Comparison of ENCODE assay signal across 8 mouse cellular contexts in genomic region chr3:152066696-152067095, GRCm38 (mm10).
DNase-seq lines count a peak whose midpoint lies in the region; ATAC-seq and TF ChIP-seq lines count a peak whose summit lies in the region.

No protein-coding gene starts in this region.

- no peak for TF ChIP-seq EP300 in lung, postnatal 0 days (IDR thresholded peaks at IDR 0.05)
- no peak for TF ChIP-seq EP300 in stomach, postnatal 0 days (optimal IDR thresholded peaks at IDR 0.05)

- no peak overlapping the region for H3K4me3 ChIP-seq in embryonic facial prominence, embryonic 11.5 days (ENCODE audit: low read depth, low read length)
- no peak overlapping the region for H3K4me3 ChIP-seq in lung, postnatal 0 days (ENCODE audit: low read depth, low read length)
- H3K4me3 ChIP-seq in stomach, postnatal 0 days (ENCODE audit: low read depth, low read length) = no peak overlapping the region

- no peaks in the 10 kb centered on the region for H3K9me3 ChIP-seq in embryonic facial prominence, embryonic 11.5 days (replicated peaks; ENCODE audit: control insufficient read depth, low read length)
- H3K9me3 ChIP-seq in lung, postnatal 0 days (ENCODE audit: low read length) = no peaks in the 10 kb centered on the region
- no peaks in the 10 kb centered on the region for H3K9me3 ChIP-seq in stomach, postnatal 0 days (ENCODE audit: control insufficient read depth, low read length)

- no peaks in the 10 kb centered on the region; the same call in 1 of the 2 replicates for H3K4me1 ChIP-seq in embryonic facial prominence, embryonic 11.5 days (ENCODE audit: control insufficient read depth, insufficient read depth, low read length)
- H3K4me1 ChIP-seq in lung, postnatal 0 days (ENCODE audit: insufficient read depth, low read depth, low read length) = no peaks in the 10 kb centered on the region
- H3K4me1 ChIP-seq in stomach, postnatal 0 days (replicated peaks; ENCODE audit: control insufficient read depth, insufficient read depth) = no peaks in the 10 kb centered on the region

- no peaks in the 10 kb centered on the region for H3K27me3 ChIP-seq in embryonic facial prominence, embryonic 11.5 days (ENCODE audit: control insufficient read depth, insufficient read depth, low read length)
- no peaks in the 10 kb centered on the region for H3K27me3 ChIP-seq in lung, postnatal 0 days (replicated peaks; ENCODE audit: insufficient read depth, low read length)
- no peaks in the 10 kb centered on the region for H3K27me3 ChIP-seq in stomach, postnatal 0 days (ENCODE audit: control insufficient read depth, insufficient read depth, low read length)

- peak; percentile 1 for DNase-seq in layer of hippocampus, adult 9-10 months (ENCODE audit: low spot score)
- no peak for DNase-seq in layer of hippocampus, adult 11-12 months (ENCODE audit: low spot score)
- DNase-seq in embryonic facial prominence, embryonic 11.5 days (ENCODE audit: low spot score) = peak; percentile 39
- DNase-seq in heart, postnatal 36 days = peak; percentile 6 to 8
- DNase-seq in lung, postnatal 0 days (ENCODE audit: low spot score) = no peak
- no peak for DNase-seq in stomach, postnatal 0 days (ENCODE audit: low spot score)
- no peak for DNase-seq in testis, postnatal 10 days (ENCODE audit: low spot score)
- DNase-seq in T-cell, adult 2 months (ENCODE audit: low spot score) = no peak

- no peak overlapping the region for H3K9ac ChIP-seq in embryonic facial prominence, embryonic 11.5 days (replicated peaks; ENCODE audit: low read length)
- H3K9ac ChIP-seq in lung, postnatal 0 days (replicated peaks; ENCODE audit: low read depth) = no peak overlapping the region
- no peak overlapping the region for H3K9ac ChIP-seq in stomach, postnatal 0 days (ENCODE audit: low read length)

- peak; percentile 62 for TF ChIP-seq CTCF in lung, postnatal 0 days (IDR thresholded peaks at IDR 0.05)
- TF ChIP-seq CTCF in stomach, postnatal 0 days (IDR thresholded peaks at IDR 0.05; ENCODE audit: low read depth) = peak; percentile 67

- H3K36me3 ChIP-seq in embryonic facial prominence, embryonic 11.5 days (replicated peaks; ENCODE audit: control insufficient read depth, insufficient read depth, low read depth, low read length) = no peaks in the 10 kb centered on the region
- H3K36me3 ChIP-seq in lung, postnatal 0 days (ENCODE audit: insufficient read depth, low read length) = no peaks in the 10 kb centered on the region
- H3K36me3 ChIP-seq in stomach, postnatal 0 days (ENCODE audit: control insufficient read depth, insufficient read depth, low read length) = no peaks in the 10 kb centered on the region

- no peak overlapping the region for H3K27ac ChIP-seq in embryonic facial prominence, embryonic 11.5 days (replicated peaks; ENCODE audit: low read depth, low read length)
- H3K27ac ChIP-seq in lung, postnatal 0 days (ENCODE audit: low read length) = no peak overlapping the region
- H3K27ac ChIP-seq in stomach, postnatal 0 days (replicated peaks) = no peak overlapping the region

- H3K4me2 ChIP-seq in embryonic facial prominence, embryonic 11.5 days (ENCODE audit: low read depth, low read length) = peak overlapping the region; percentile 34
- 0 out of 2 replicates have a peak overlapping the region, but pooled peaks have one; percentile 6 for H3K4me2 ChIP-seq in lung, postnatal 0 days (replicated peaks; ENCODE audit: low read depth, low read length)
- no peak overlapping the region for H3K4me2 ChIP-seq in stomach, postnatal 0 days (replicated peaks; ENCODE audit: low read depth)

- 29% methylated on average over 13 of the region's 13 CpGs for WGBS in embryonic facial prominence, embryonic 11.5 days
- 26% methylated on average over 13 of the region's 13 CpGs for WGBS in lung, postnatal 0 days
- 30% methylated on average over 13 of the region's 13 CpGs for WGBS in stomach, postnatal 0 days

- intact Hi-C loops in heart, postnatal 36 days (cut with DNase I) = loop anchor here (1.0 kb wide), 1 partner anchor 230 kb away; no protein-coding TSS in a partner anchor

- ATAC-seq in embryonic facial prominence, embryonic 11.5 days (replicated peaks; ENCODE audit: insufficient number of reproducible peaks, low FRiP score, low TSS enrichment, low read depth) = no peak; the same call in 1 of the 2 replicates
- ATAC-seq in lung, postnatal 0 days = no peak
- ATAC-seq in stomach, postnatal 0 days (ENCODE audit: low FRiP score, low TSS enrichment) = no peak

Comparison
In these comparisons a context has a peak if more than half of its experiments do, and no peak if none do; other contexts are left out.
1. DNase-seq: peak in layer of hippocampus, adult 9-10 months (single experiment), embryonic facial prominence, embryonic 11.5 days (single experiment) and heart, postnatal 36 days (2 of 2); none in layer of hippocampus, adult 11-12 months (single experiment), lung, postnatal 0 days (single experiment), stomach, postnatal 0 days (single experiment), testis, postnatal 10 days (single experiment) and T-cell, adult 2 months (single experiment).